Mouse (Mus musculus) intestine, embryonic 14.5 days (tissue): ENCODE data around the gene Taldo1. TPM values are rescaled to one million over a fixed set of nuclear protein-coding genes. Genes with fewer than 3 reads are reported as not detected.

Source experiments
- ATAC-seq: fragments of 200-750 bp; cut with Nextera tagmentation; replicated peaks from 2 replicates; pipeline ENCODE4 v1.8.0; 2017; ENCODE audit warnings: low read depth, moderate number of reproducible peaks, moderate TSS enrichment, moderate library complexity; ENCODE audit not compliant: low FRiP score, low TSS enrichment
- DNase-seq: peaks from one replicate; pipeline ENCODE4 v3.0.0-alpha.2; 2018; ENCODE audit warnings: low spot score
- H3K27ac ChIP-seq: fragments of 300-500 bp; sonication (generic); 2 replicates; pipeline ENCODE4 v1.5.1; 2014; ENCODE audit warnings: low read depth, mild to moderate bottlenecking, control low read depth
- H3K27me3 ChIP-seq: fragments of 300-500 bp; sonication (generic); replicated peaks from 2 replicates; pipeline ENCODE4 v1.6.1; 2014; ENCODE audit warnings: low read length, control low read depth; ENCODE audit not compliant: control insufficient read depth, insufficient read depth
- H3K36me3 ChIP-seq: fragments of 300-500 bp; sonication (generic); 2 replicates; pipeline ENCODE4 v1.6.1; 2014; ENCODE audit warnings: low read length, control low read depth; ENCODE audit not compliant: control insufficient read depth, insufficient read depth
- H3K4me1 ChIP-seq: fragments of 300-500 bp; sonication (generic); replicated peaks from 2 replicates; pipeline ENCODE4 v1.6.1; 2014; ENCODE audit warnings: low read length, control low read depth, mixed read lengths; ENCODE audit not compliant: control insufficient read depth, insufficient read depth
- H3K4me2 ChIP-seq: fragments of 300-500 bp; sonication (generic); 2 replicates; pipeline ENCODE4 v1.6.1; 2014; ENCODE audit warnings: low read length
- H3K4me3 ChIP-seq: fragments of 300-500 bp; sonication (generic); 2 replicates; pipeline ENCODE4 v1.5.1; 2014; ENCODE audit warnings: low read depth, low read length, control low read depth, mixed read lengths
- H3K9ac ChIP-seq: fragments of 300-500 bp; sonication (generic); 2 replicates; pipeline ENCODE4 v1.6.1; 2014; ENCODE audit warnings: mild to moderate bottlenecking, low read length
- H3K9me3 ChIP-seq: fragments of 300-500 bp; sonication (generic); 2 replicates; pipeline ENCODE4 v1.6.1; 2016; ENCODE audit warnings: low read length, control low read depth; ENCODE audit not compliant: control insufficient read depth
- WGBS: fragments of 180-500 bp; shearing (Covaris S2); extraction: QIAGEN DNeasy Blood & Tissue Kit; methylation state at CpG from one replicate; pipeline ENCODE4 v1.1.7; 2014; 5-methylcytosine and 5-hydroxymethylcytosine counted together
- polyA plus RNA-seq: library from polyadenylated mRNA; unstranded; fragments of >200 nt; fragmentation: Nextera tagmentation; extraction: Ambion mirVana; gene quantifications from 2 replicates; pipeline ENCODE4 v1.2.1, GENCODE M21; 2014

Taldo1 gene
- polyA plus RNA-seq, 1 experiment from 2014 or later, result 344 TPM

- peaks cover 31% of the 10 kb centered on the region for H3K36me3 ChIP-seq
- no peak overlapping the region for H3K9ac ChIP-seq
Observed at GRCm38 (mm10) chr7:141411667-141412066, 19.7 kb downstream of the Taldo1 start.

GRCm38 (mm10) chr7:141413331-141413730, 21.3 kb downstream of the Taldo1 start:
- Histone ChIP-seq H3K4me3 (peak overlapping the region; percentile 92), H3K9me3 (no peaks in the 10 kb centered on the region), H3K9ac (peak overlapping the region; percentile 64), H3K4me2 (peak overlapping the region; percentile 70), H3K4me1 (peaks cover 10% of the 10 kb centered on the region; the same call in 1 of the 2 replicates), H3K36me3 (peaks cover 25% of the 10 kb centered on the region), H3K27ac (peak overlapping the region; percentile 43), H3K27me3 (no peaks in the 10 kb centered on the region)
- 2% methylated on average over 16 of the region's 16 CpGs for WGBS
- no peak for DNase-seq
- peak; percentile 10; the same call in 1 of the 2 replicates for ATAC-seq

More at GRCm38 (mm10) chr7:141411667-141412066, 19.7 kb downstream of the Taldo1 start:
- Histone ChIP-seq H3K9me3 (no peaks in the 10 kb centered on the region), H3K4me1 (peaks cover 10% of the 10 kb centered on the region; the same call in 1 of the 2 replicates), H3K4me3 (no peak overlapping the region), H3K27me3 (no peaks in the 10 kb centered on the region), H3K27ac (no peak overlapping the region), H3K4me2 (no peak overlapping the region)
- WGBS, result 94% methylated on average over 1 of the region's 1 CpGs
- ATAC-seq (no peak), DNase-seq (no peak)

- H3K4me3 ChIP-seq, result peak within 1 kb of the TSS; percentile 92
- H3K36me3 ChIP-seq, result peaks cover 18% of the 10 kb centered on the region
- WGBS, result under 1% methylated on average over 47 of the region's 56 CpGs
- H3K4me1 ChIP-seq, result peaks cover 9% of the 10 kb centered on the region; the same call in 1 of the 2 replicates
- no peaks in the 10 kb centered on the region for H3K27me3 ChIP-seq
- peak within 1 kb of the TSS; percentile 64 for H3K9ac ChIP-seq
- DNase-seq (peak; percentile 100), ATAC-seq (peak; percentile 87)
- H3K9me3 ChIP-seq, result no peaks in the 10 kb centered on the region
- peak within 1 kb of the TSS; percentile 74 for H3K4me2 ChIP-seq
- peak within 1 kb of the TSS; percentile 43 for H3K27ac ChIP-seq
Observed at GRCm38 (mm10) chr7:141413809-141414584, 22.0 kb downstream of the Taldo1 start, which contains the start of gene Gatd1. Gene Gatd1, minus strand, starts transcription at chr7:141414136.

- Histone ChIP-seq H3K27ac (no peak overlapping the region), H3K4me2 (no peak overlapping the region), H3K4me3 (no peak overlapping the region), H3K9ac (no peak overlapping the region), H3K27me3 (no peaks in the 10 kb centered on the region), H3K9me3 (no peaks in the 10 kb centered on the region), H3K36me3 (no peaks in the 10 kb centered on the region), H3K4me1 (peaks cover 7% of the 10 kb centered on the region; the same call in 1 of the 2 replicates)
- DNase-seq (no peak), ATAC-seq (no peak)
- 81% methylated on average over 6 of the region's 6 CpGs for WGBS
Observed at GRCm38 (mm10) chr7:141416144-141416841, 24.3 kb downstream of the Taldo1 start.

GRCm38 (mm10) chr7:141417731-141418681, 26.0 kb downstream of the Taldo1 start:
- ATAC-seq (no peak), DNase-seq (no peak)
- H3K4me3 ChIP-seq, result no peak overlapping the region
- H3K4me2 ChIP-seq, result no peak overlapping the region
- H3K27ac ChIP-seq, result no peak overlapping the region
- WGBS, result 68% methylated on average over 8 of the region's 8 CpGs
- no peaks in the 10 kb centered on the region for H3K36me3 ChIP-seq
- H3K27me3 ChIP-seq, result no peaks in the 10 kb centered on the region
- H3K9ac ChIP-seq, result no peak overlapping the region
- H3K4me1 ChIP-seq, result peaks cover 5% of the 10 kb centered on the region; the same call in 1 of the 2 replicates
- no peaks in the 10 kb centered on the region for H3K9me3 ChIP-seq

GRCm38 (mm10) chr7:141418970-141419369, 27.0 kb downstream of the Taldo1 start:
- Histone ChIP-seq H3K27ac (no peak overlapping the region), H3K27me3 (no peaks in the 10 kb centered on the region), H3K4me3 (no peak overlapping the region), H3K4me1 (0 out of 2 replicates have a peak, but pooled peaks cover 3% of the 10 kb centered on the region), H3K9ac (no peak overlapping the region), H3K9me3 (no peaks in the 10 kb centered on the region), H3K4me2 (no peak overlapping the region), H3K36me3 (no peaks in the 10 kb centered on the region)
- peak; percentile 63 for DNase-seq
- 59% methylated on average over 7 of the region's 7 CpGs for WGBS
- ATAC-seq, result no peak

- ATAC-seq, result no peak
- no peak overlapping the region for H3K27ac ChIP-seq
- 68% methylated on average over 9 of the region's 9 CpGs for WGBS
- DNase-seq, result no peak
- no peak overlapping the region for H3K9ac ChIP-seq
- H3K4me2 ChIP-seq, result no peak overlapping the region
- no peaks in the 10 kb centered on the region for H3K36me3 ChIP-seq
- H3K4me3 ChIP-seq, result no peak overlapping the region
- no peaks in the 10 kb centered on the region for H3K27me3 ChIP-seq
- no peaks in the 10 kb centered on the region for H3K4me1 ChIP-seq
- H3K9me3 ChIP-seq, result no peaks in the 10 kb centered on the region
Observed at GRCm38 (mm10) chr7:141420030-141420702, 28.2 kb downstream of the Taldo1 start.
